Mouse (Mus musculus): ENCODE measurements around the gene Abhd5. TPM values are rescaled to one million over a fixed set of nuclear protein-coding genes. Genes with fewer than 3 reads are reported as not detected.

Abhd5 gene
- total RNA-seq (2023): 10 to 100 TPM; 32.6 to 44.3 TPM

DNA sequence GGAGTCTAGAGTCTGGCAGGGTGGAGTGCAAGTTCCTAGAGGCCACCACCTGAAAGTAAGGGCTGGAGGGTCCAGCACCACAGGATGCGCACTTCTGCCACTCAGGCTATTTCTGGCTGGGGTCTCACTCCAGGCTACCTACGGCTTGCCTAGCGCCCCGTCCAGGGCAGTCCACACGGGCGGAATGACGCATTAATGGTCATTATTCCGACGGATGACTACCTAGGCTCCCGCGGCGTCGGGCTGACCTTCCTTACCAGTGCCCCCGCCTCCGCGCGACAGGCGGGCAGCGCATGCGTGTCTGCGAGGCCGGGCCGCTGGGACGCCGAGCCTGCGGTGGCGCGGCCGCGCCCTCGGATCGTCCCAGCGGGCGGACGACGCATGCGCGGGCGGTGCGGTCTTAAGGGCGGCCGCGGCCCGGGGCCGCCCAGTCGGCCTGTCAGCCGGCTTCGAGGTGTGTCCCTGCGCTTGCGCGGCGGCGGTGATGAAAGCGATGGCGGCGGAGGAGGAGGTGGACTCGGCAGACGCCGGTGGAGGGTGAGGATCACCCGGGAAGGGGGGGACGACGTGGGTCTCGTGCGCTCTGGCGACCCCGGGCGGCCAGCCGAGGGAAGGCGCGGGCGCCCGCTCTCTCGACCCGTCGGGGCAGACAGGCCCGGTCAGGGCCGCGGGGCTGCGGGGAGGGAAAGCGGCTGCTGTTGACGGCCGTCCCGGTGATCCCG is at the start of gene Abhd5:
TSS of gene Abhd5 (plus strand) at position 306 of the 722 bp plus-strand sequence.

Other genes with a start within 250 kb of the Abhd5 start
- gene Snrk, start 234.3 kb upstream of the Abhd5 start, total RNA-seq (2023): 100 to 1,000 TPM in 1 of 2 experiments, 10 to 100 TPM in 1; 98.6 to 113 TPM
- 10 to 100 TPM; 21.4 to 30.3 TPM for gene Ano10, start 57.2 kb upstream of the Abhd5 start, total RNA-seq (2023)